Mouse (Mus musculus) thymus, adult 2 months (tissue): Measurements from ENCODE around the gene Atp6v1g3. TPM values are rescaled to one million over a fixed set of nuclear protein-coding genes. Genes with fewer than 3 reads are reported as not detected.

ENCODE experiments used
- DNase-seq: peaks from one replicate; pipeline ENCODE4 v3.0.0; 2021
- H3K27ac ChIP-seq: fragments of 200-500 bp; 2 replicates; pipeline ENCODE4 v1.5.1; 2012; ENCODE audit warnings: low read length, control low read depth; ENCODE audit not compliant: control insufficient read depth, insufficient read depth
- H3K27me3 ChIP-seq: fragments of 200-500 bp; 2 replicates; pipeline ENCODE4 v1.6.1; 2012; ENCODE audit warnings: mild to moderate bottlenecking, low read length, moderate library complexity, mixed read lengths; ENCODE audit not compliant: control insufficient read depth, insufficient read depth
- H3K36me3 ChIP-seq: fragments of 200-500 bp; 2 replicates; pipeline ENCODE4 v1.6.1; 2012; ENCODE audit warnings: mild to moderate bottlenecking, low read length, moderate library complexity; ENCODE audit not compliant: control insufficient read depth, insufficient read depth
- H3K4me1 ChIP-seq: fragments of 200-500 bp; replicated peaks from 2 replicates; pipeline ENCODE4 v1.6.1; 2012; ENCODE audit warnings: low read length; ENCODE audit not compliant: control insufficient read depth, insufficient read depth
- H3K4me3 ChIP-seq: fragments of 200-500 bp; 2 replicates; pipeline ENCODE4 v1.5.1; 2012; ENCODE audit warnings: mild to moderate bottlenecking, low read length, control low read depth, moderate library complexity; ENCODE audit not compliant: control insufficient read depth, insufficient read depth
- CTCF ChIP-seq: fragments of 200-500 bp; IDR thresholded peaks from 2 replicates; pipeline ENCODE4 v1.5.1; 2012; ENCODE audit warnings: mild to moderate bottlenecking, control low read depth, low read length, moderate library complexity, borderline replicate concordance; ENCODE audit not compliant: control insufficient read depth, poor library complexity, insufficient read depth; ENCODE audit errors: extremely low read depth
- POLR2A ChIP-seq: fragments of 200-500 bp; IDR thresholded peaks from 2 replicates; pipeline ENCODE4 v1.6.1; 2012; ENCODE audit warnings: mild to moderate bottlenecking, low read length, control low read depth, moderate library complexity; ENCODE audit not compliant: control insufficient read depth, poor library complexity, insufficient read depth; ENCODE audit errors: extremely low read depth
- WGBS: fragments of 180-500 bp; shearing (Covaris S2); methylation state at CpG from one replicate; pipeline ENCODE4 v1.1.7; 2018; 5-methylcytosine and 5-hydroxymethylcytosine counted together
- polyA plus RNA-seq: library from polyadenylated mRNA; depleted of rRNA; stranded (reverse); fragments of >200 nt; gene quantifications from 2 replicates; pipeline ENCODE4 v1.2.3, GENCODE M21; 2012; rRNA removed

The Atp6v1g3 gene
- polyA plus RNA-seq, 1 experiment = 0.07 TPM

GRCm38 (mm10) chr1:138331596-138331995, 58.1 kb downstream of the Atp6v1g3 start:
- WGBS = 96% methylated on average over 4 of the region's 4 CpGs
- no peak for DNase-seq

GRCm38 (mm10) chr1:138334701-138335100, 61.2 kb downstream of the Atp6v1g3 start:
- Histone ChIP-seq H3K27ac (no peak overlapping the region), H3K36me3 (no peaks in the 10 kb centered on the region), H3K4me3 (no peak overlapping the region), H3K4me1 (no peaks in the 10 kb centered on the region), H3K27me3 (no peaks in the 10 kb centered on the region)
- WGBS = 75% methylated on average over 2 of the region's 2 CpGs
- no peak for DNase-seq
- TF ChIP-seq POLR2A (no peak), CTCF (no peak)

More at GRCm38 (mm10) chr1:138331596-138331995, 58.1 kb downstream of the Atp6v1g3 start:
- Histone ChIP-seq H3K36me3 (no peaks in the 10 kb centered on the region), H3K27me3 (no peaks in the 10 kb centered on the region), H3K4me1 (no peaks in the 10 kb centered on the region), H3K27ac (no peak overlapping the region), H3K4me3 (no peak overlapping the region)
- TF ChIP-seq POLR2A = no peak
- TF ChIP-seq CTCF = no peak

GRCm38 (mm10) chr1:138337417-138337816, 63.9 kb downstream of the Atp6v1g3 start:
- 66% methylated on average over 2 of the region's 2 CpGs for WGBS
- no peak for DNase-seq
- TF ChIP-seq CTCF (no peak), POLR2A (no peak)
- H3K27me3 ChIP-seq = no peaks in the 10 kb centered on the region
- H3K4me3 ChIP-seq = no peak overlapping the region
- H3K36me3 ChIP-seq = no peaks in the 10 kb centered on the region
- no peak overlapping the region for H3K27ac ChIP-seq
- no peaks in the 10 kb centered on the region for H3K4me1 ChIP-seq

Other genes starting within 250 kb of the Atp6v1g3 start
- gene Ptprc, start 98.0 kb upstream of the Atp6v1g3 start, polyA plus RNA-seq = 469 and 490 TPM in 2 replicates